Mouse (Mus musculus) liver, embryonic 13.5 days (tissue): Measurements from ENCODE around the gene H2afx. TPM values are rescaled to one million over a fixed set of nuclear protein-coding genes. Genes with fewer than 3 reads are reported as not detected.
A peak's percentile ranks its signal among the peaks of the same experiment; 100 is the strongest.
"Not testable (repeated sequence)": the region's sequence is repeated elsewhere in the genome, so short reads cannot be mapped to it uniquely, and the experiment has no call there.

Experiments
- ATAC-seq: fragments of 200-750 bp; cut with Nextera tagmentation; 2 replicates; pipeline ENCODE4 v1.8.0; 2017; ENCODE audit warnings: low read depth, mild to moderate bottlenecking, moderate number of reproducible peaks, moderate library complexity
- DNase-seq: peaks from one replicate; pipeline ENCODE4 v3.0.0; 2022
- H3K27ac ChIP-seq: fragments of 300-500 bp; sonication (generic); 2 replicates; pipeline ENCODE4 v1.5.1; 2015; ENCODE audit warnings: moderate library complexity, mild to moderate bottlenecking, inconsistent platforms
- H3K27me3 ChIP-seq: fragments of 300-500 bp; sonication (generic); 2 replicates; pipeline ENCODE4 v1.6.1; 2015; ENCODE audit warnings: mild to moderate bottlenecking, inconsistent platforms
- H3K36me3 ChIP-seq: fragments of 300-500 bp; sonication (generic); 2 replicates; pipeline ENCODE4 v1.6.1; 2015; ENCODE audit warnings: mild to moderate bottlenecking, inconsistent platforms
- H3K4me1 ChIP-seq: fragments of 300-500 bp; sonication (generic); replicated peaks from 2 replicates; pipeline ENCODE4 v1.6.1; 2015; ENCODE audit warnings: inconsistent platforms
- H3K4me2 ChIP-seq: fragments of 300-500 bp; sonication (generic); 2 replicates; pipeline ENCODE4 v1.6.1; 2015; ENCODE audit warnings: inconsistent platforms, mild to moderate bottlenecking, moderate library complexity
- H3K4me3 ChIP-seq: fragments of 300-500 bp; sonication (generic); replicated peaks from 2 replicates; pipeline ENCODE4 v1.5.1; 2015; ENCODE audit warnings: mild to moderate bottlenecking, inconsistent platforms
- H3K9ac ChIP-seq: fragments of 300-500 bp; sonication (generic); 2 replicates; pipeline ENCODE4 v1.6.1; 2015; ENCODE audit warnings: mild to moderate bottlenecking, inconsistent platforms
- H3K9me3 ChIP-seq: fragments of 300-500 bp; sonication (generic); replicated peaks from 2 replicates; pipeline ENCODE4 v1.6.1; 2016; ENCODE audit warnings: inconsistent platforms
- WGBS: fragments of 180-500 bp; shearing (Covaris S2); methylation state at CpG from one replicate; pipeline ENCODE4 v1.1.7; 2015; ENCODE audit not compliant: insufficient replicate concordance; 5-methylcytosine and 5-hydroxymethylcytosine counted together
- polyA plus RNA-seq: library from polyadenylated mRNA; unstranded; fragments of >200 nt; fragmentation: Nextera tagmentation; extraction: Ambion mirVana; gene quantifications from 2 replicates; pipeline ENCODE4 v1.2.1, GENCODE M21; 2015

Gene H2afx
- polyA plus RNA-seq, 1 experiment from 2014 or later: 210 TPM

DNA sequence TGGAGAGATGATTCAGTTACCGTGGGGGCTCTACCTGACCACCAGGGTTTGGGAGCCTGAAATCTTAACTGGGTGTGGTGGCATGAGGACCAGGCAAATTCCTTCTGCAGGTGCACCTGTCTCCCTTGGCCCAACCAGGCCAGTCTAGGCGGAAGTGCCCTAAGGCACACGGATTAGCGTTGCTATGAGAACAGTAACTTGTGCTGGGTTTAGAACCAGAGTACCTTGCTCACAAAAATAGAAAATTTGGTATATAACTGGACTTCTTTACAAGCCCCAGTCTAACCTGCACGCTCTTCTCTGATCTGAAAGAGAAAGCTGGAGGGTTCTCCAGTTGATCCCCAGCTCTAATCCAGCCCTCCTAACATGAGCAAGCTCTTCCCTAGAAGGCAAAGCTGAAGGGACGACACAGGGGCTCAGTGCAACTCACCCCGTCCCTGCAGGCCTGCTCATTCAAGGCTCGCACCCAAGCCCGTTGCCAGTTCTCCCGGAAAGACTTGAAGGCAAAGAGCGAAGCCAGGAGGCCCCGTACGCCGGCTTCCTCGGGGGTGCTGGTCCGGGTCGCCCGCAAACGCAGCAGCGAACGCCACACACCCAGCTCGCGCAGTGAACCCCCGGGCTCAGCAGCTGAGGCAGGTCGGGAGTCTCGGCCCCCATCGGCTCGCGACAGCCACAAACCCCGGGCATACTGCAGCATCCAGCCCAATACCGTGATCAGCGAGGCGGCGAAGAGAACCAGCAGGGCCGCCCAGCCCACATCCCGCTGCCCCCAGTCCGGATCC, 15.2 kb upstream of the H2afx start:
- Histone ChIP-seq H3K4me1 (peaks cover 47% of the 10 kb centered on the region), H3K9me3 (no peaks in the 10 kb centered on the region), H3K4me3 (peak overlapping the region; percentile 99), H3K27ac (peak overlapping the region; percentile 91), H3K9ac (peak overlapping the region; percentile 99), H3K27me3 (no peaks in the 10 kb centered on the region), H3K36me3 (peaks cover 36% of the 10 kb centered on the region), H3K4me2 (peak overlapping the region; percentile 92)
- no peak for ATAC-seq
- no peak for DNase-seq
- WGBS: 3% methylated on average over 37 of the region's 37 CpGs

DNA sequence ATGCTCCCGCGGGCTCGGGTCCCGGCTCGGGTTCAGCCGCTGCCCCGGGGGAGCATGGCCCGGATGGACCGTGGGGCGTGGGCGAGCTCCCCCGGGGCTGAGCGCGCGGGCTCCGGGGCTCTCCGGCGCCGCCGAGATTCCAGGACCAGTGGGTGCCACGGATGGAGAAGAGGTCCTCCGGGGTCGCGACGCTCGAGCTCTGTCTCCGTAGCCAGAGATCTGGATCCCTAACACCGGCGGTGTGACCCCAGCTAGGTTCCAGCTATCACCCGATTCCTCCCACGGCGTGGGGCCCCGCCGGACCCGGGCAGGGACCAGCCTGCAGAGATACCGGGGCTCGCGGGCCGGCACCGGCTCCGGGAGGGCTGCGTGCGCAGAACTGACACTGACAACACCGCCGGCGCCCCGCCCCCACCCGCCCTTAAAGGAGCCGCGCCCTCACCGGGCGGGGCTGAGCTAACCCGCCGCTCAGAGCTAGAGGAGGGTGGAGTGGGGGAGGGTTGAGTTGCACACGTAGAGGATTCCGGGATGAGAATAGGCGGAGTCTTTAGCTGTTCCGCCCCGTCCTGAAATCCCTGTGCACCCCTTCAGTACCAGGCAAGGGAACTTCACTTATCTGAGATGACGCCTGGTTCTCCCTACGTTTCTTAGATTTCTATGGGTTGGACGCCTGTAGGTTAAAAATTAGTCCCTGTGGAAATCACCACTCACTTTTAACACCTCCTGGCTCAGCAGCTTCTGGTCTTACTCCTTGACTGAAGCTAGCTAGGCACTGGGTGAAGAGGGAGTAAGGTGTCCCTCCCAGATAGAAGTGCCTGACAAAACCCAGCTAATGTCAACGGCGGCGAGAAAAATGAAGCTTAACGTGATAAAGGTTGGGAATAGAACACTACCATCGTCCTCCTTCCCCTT, 14.4 kb upstream of the H2afx start, which contains the start of gene C2cd2l:
Gene C2cd2l, minus strand, starts transcription at position 399 of the 912 bp plus-strand sequence.
- peak; percentile 96 for ATAC-seq
- peak; percentile 88 for DNase-seq
- Histone ChIP-seq H3K9ac (peak within 1 kb of the TSS; percentile 99), H3K4me2 (peak within 1 kb of the TSS; percentile 92), H3K27ac (peak within 1 kb of the TSS; percentile 91), H3K36me3 (peaks cover 27% of the 10 kb centered on the region), H3K4me3 (peak within 1 kb of the TSS; percentile 99), H3K4me1 (peaks cover 55% of the 10 kb centered on the region), H3K9me3 (no peaks in the 10 kb centered on the region), H3K27me3 (no peaks in the 10 kb centered on the region)
- under 1% methylated on average over 67 of the region's 67 CpGs for WGBS

DNA sequence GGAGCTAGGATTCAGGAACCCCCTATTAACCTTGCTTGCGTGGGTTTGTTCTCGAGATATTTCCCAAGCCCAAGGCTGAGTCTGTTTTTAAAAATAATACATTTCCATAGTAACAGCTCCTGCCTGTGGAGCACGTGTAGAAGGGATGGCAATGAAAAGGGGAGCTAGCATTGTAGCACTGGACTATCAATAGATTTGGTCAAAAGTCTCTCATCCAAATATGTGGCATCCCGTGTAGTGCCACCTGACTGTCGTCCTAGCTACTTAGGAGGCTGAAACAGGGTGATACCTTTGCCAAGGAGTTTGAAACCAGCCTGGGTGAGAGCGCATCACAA, 13.7 kb upstream of the H2afx start:
- 24% methylated on average over 6 of the region's 6 CpGs for WGBS
- H3K36me3 ChIP-seq: peaks cover 21% of the 10 kb centered on the region
- peak overlapping the region; percentile 69 for H3K9ac ChIP-seq
- H3K4me2 ChIP-seq: peak overlapping the region; percentile 92
- peaks cover 58% of the 10 kb centered on the region for H3K4me1 ChIP-seq
- ATAC-seq (no peak), DNase-seq (no peak)
- H3K9me3 ChIP-seq: no peaks in the 10 kb centered on the region
- H3K4me3 ChIP-seq: peak overlapping the region; percentile 99
- H3K27ac ChIP-seq: peak overlapping the region; percentile 85
- H3K27me3 ChIP-seq: no peaks in the 10 kb centered on the region

DNA sequence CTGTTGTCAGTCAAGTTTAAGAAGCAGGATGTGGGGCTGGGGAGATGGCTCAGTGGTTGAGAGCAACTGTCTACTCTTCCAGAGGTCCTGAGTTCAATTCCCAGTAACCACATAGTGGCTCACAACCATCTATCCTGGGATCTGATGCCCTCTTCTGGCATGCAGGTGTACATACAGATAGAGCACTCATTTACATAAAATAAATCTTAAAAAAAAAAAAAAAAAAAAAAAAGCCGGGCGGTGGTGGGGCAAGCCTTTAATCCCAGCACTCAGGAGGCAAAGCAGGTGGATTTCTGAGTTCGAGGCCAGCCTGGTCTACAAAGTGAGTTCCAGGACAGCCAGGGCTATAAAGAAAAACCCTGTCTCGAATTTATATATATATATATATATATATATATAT, 10.8 kb upstream of the H2afx start:
- 63% methylated on average over 4 of the region's 4 CpGs for WGBS
- H3K4me1 ChIP-seq: peaks cover 60% of the 10 kb centered on the region
- H3K36me3 ChIP-seq, H3K9me3 ChIP-seq, H3K27me3 ChIP-seq, ATAC-seq, H3K4me2 ChIP-seq, H3K9ac ChIP-seq, H3K27ac ChIP-seq, DNase-seq, H3K4me3 ChIP-seq: not testable (repeated sequence)

DNA sequence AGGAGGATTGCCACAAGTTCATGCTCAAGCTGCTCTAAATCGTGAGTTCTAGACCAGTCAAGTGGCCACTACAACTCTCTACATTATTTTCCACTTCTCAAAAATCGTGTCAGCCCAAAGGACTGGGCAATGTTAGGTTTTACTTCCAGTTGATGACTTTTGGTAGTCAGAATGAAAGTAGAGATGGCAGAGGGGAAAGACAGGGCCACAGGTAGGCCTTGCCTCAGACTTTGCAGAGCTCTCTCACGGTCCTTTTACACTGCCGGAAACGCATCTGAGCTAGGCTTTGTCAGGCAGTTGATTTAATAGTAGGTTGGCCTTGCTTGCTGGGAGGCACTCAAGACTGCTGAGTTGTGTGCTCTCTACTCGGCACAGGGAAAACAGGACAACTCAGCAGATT, 10.3 kb upstream of the H2afx start:
- 76% methylated on average over 6 of the region's 6 CpGs for whole genome bisulfite sequencing
- no peaks in the 10 kb centered on the region for H3K9me3 ChIP-seq
- no peak for DNase-seq
- 0 out of 2 replicates have a peak overlapping the region, but pooled peaks have one; percentile 36 for H3K9ac ChIP-seq
- no peak for ATAC-seq
- H3K36me3 ChIP-seq: peaks cover 9% of the 10 kb centered on the region
- H3K27ac ChIP-seq: no peak overlapping the region
- H3K4me1 ChIP-seq: peaks cover 58% of the 10 kb centered on the region
- H3K4me2 ChIP-seq: no peak overlapping the region
- no peaks in the 10 kb centered on the region for H3K27me3 ChIP-seq
- H3K4me3 ChIP-seq: no peak overlapping the region

DNA sequence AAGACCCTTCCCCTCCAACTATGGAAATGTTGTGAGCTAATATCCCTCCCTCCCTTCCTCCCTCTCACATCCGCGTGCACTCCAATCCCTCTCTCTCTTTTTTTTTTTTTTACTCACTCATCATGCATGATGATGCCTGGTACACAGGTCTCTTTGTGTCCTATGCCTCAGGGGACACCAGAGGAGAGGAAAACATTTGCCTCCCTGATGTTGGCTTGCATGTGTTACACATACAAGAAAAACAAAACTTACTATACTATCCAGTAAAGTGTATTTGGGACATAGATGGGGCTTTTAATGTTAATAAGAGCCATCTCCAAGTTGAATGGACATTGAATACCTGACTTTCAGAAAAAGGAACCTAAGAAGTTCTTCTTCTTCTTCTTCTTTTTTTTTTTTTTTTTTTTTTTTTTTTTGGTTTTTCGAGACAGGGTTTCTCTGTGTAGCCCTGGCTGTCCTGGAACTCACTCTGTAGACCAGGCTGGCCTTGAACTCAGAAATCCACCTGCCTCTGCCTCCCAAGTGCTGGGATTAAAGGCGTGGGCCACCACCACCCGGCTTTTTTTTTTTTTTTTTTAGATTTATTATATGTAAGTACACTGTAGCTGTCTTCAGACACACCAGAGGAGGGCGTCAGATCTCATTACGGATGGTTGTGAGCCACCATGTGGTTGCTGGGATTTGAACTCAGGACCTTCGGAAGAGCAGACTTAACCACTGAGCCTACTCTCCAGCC, 9.3 kb upstream of the H2afx start:
- Histone ChIP-seq H3K36me3 (peaks cover 20% of the 10 kb centered on the region), H3K4me1 (peaks cover 56% of the 10 kb centered on the region), H3K4me3 (peak overlapping the region; percentile 75; the same call in 1 of the 2 replicates), H3K4me2 (peak overlapping the region; percentile 87), H3K9ac (peak overlapping the region; percentile 87), H3K27ac (peak overlapping the region; percentile 91; the same call in 1 of the 2 replicates)
- 52% methylated on average over 7 of the region's 8 CpGs for WGBS
- not testable (repeated sequence) for H3K27me3 ChIP-seq, DNase-seq, H3K9me3 ChIP-seq, ATAC-seq

DNA sequence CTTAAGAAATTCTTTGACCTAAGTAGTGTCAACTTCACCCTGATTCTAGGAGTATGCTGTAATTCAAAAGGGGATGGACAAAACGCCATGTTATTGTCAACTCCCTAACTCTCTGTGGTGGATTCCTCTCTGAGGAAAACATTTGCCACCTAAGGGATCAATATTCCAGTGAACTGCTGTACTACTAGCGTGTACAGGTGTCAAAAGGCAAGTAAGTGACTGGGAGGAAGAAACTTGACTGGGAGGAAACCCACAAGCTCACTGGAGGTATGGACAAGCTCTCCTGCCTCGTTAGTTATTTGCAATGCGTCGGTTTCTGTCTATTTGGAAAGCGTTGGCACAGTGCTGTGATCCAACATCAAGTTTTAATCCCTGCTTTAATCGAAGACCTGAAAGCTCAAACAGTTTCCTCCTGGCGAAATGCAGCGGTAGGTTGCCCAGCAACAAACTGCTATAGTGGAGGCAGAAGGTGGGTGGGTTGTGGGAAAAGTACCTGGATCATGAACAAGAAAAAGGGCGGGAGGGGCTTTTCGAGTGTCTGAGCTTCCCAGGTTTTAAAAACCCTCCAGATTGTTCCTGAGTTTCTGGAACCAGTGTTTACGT, 8.6 kb upstream of the H2afx start, which contains the start of gene Dpagt1:
Gene Dpagt1, plus strand, starts transcription at position 252 of the 603 bp plus-strand sequence.
- H3K9me3 ChIP-seq: no peaks in the 10 kb centered on the region
- peak within 1 kb of the TSS; percentile 87 for H3K4me2 ChIP-seq
- H3K4me3 ChIP-seq: peak within 1 kb of the TSS; percentile 75
- DNase-seq (no peak), ATAC-seq (0 out of 2 replicates have a peak, but pooled peaks have one; percentile 9)
- WGBS: 4% methylated on average over 12 of the region's 12 CpGs
- H3K36me3 ChIP-seq: peaks cover 26% of the 10 kb centered on the region
- no peaks in the 10 kb centered on the region for H3K27me3 ChIP-seq
- H3K27ac ChIP-seq: peak within 1 kb of the TSS; percentile 91
- peak within 1 kb of the TSS; percentile 87 for H3K9ac ChIP-seq
- peaks cover 51% of the 10 kb centered on the region for H3K4me1 ChIP-seq

DNA sequence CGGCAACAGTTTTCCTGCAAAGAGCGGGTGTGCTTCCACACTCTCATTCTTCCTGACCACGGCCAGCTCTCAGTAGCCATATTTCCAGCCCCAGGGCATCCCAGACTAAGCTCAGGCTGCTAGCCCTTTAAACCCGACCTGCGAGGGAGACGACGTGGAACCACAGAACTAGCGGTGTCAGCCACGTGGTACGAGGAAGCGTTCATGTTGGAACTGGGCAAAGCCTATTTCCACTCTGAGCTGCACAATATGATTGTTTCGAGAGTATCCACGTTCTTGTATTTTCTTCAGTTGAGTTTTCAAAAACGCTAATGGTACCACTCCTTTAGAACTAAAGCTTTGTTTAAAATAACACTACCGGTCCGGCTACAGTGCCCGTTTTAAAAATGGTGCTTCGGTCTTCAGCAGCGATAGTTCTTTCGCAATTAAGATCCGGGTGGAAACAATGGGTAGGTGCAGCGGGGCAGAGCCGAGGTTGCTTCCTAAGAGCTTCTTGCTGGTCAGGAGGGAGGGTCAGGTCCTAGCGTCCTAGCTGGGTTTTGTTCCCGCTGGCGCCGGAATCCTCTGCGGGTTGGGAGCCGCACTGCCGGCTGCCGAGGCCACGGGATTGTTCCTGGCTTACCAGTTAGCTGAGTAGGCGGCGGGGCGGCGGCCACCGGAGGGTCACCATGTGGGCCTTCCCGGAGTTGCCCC, 8.0 kb upstream of the H2afx start:
- WGBS: under 1% methylated on average over 38 of the region's 38 CpGs
- Histone ChIP-seq H3K9ac (peak overlapping the region; percentile 87), H3K4me2 (peak overlapping the region; percentile 87), H3K36me3 (peaks cover 33% of the 10 kb centered on the region), H3K4me1 (peaks cover 46% of the 10 kb centered on the region), H3K9me3 (no peaks in the 10 kb centered on the region), H3K27ac (peak overlapping the region; percentile 91), H3K27me3 (no peaks in the 10 kb centered on the region), H3K4me3 (peak overlapping the region; percentile 75)
- ATAC-seq: peak; percentile 83
- DNase-seq: peak; percentile 64

DNA sequence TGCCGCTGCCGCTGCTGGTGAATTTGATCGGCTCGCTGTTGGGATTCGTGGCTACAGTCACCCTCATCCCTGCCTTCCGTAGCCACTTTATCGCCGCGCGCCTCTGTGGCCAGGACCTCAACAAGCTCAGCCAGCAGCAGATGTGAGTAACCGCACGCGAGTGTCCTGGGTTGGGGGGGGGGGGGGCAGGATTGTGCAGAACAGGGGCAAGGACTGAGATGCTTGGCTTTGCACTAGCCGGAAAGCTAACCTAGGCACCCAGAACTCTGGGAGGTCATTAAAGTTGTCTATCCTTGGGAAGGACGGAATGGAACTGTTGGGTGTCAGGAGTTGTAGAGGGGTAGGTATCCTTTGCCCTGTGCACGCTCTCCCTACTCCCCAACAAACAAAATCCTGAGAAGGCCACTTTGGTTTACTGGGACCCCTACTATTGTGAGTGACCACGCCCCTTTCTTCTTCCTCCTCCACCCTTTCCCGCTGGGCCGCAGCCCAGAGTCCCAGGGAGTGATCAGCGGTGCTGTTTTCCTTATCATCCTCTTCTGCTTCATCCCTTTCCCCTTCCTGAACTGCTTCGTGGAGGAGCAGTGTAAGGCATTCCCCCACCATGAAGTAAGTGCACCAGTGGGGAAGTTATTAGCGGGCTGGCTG, 7.3 kb upstream of the H2afx start:
- no peak for DNase-seq
- peak overlapping the region; percentile 75 for H3K4me3 ChIP-seq
- H3K4me2 ChIP-seq: peak overlapping the region; percentile 87
- ATAC-seq: peak; percentile 49
- H3K4me1 ChIP-seq: peaks cover 42% of the 10 kb centered on the region
- WGBS: under 1% methylated on average over 22 of the region's 22 CpGs
- peak overlapping the region; percentile 91 for H3K27ac ChIP-seq
- H3K36me3 ChIP-seq: peaks cover 39% of the 10 kb centered on the region
- no peaks in the 10 kb centered on the region for H3K27me3 ChIP-seq
- peak overlapping the region; percentile 87 for H3K9ac ChIP-seq
- no peaks in the 10 kb centered on the region for H3K9me3 ChIP-seq

DNA sequence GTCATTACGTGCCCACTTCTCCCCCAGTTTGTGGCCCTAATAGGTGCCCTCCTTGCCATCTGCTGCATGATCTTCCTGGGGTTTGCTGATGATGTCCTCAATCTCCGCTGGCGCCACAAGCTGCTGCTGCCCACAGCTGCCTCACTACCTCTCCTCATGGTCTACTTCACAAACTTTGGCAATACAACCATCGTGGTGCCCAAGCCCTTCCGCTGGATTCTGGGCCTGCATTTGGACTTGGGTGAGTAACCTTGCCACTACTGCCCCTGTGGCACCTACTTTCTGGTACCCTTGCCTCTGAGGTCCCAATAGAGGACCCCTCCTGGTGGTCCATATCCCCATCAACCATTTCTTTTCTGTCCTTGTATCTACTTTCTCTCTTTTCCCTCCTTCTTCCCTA, 6.6 kb upstream of the H2afx start:
- no peaks in the 10 kb centered on the region for H3K9me3 ChIP-seq
- no peak for ATAC-seq
- peak overlapping the region; percentile 87 for H3K4me2 ChIP-seq
- WGBS: 84% methylated on average over 5 of the region's 5 CpGs
- peaks cover 49% of the 10 kb centered on the region for H3K4me1 ChIP-seq
- no peak for DNase-seq
- peaks cover 47% of the 10 kb centered on the region for H3K36me3 ChIP-seq
- H3K27ac ChIP-seq: peak overlapping the region; percentile 91
- peak overlapping the region; percentile 87 for H3K9ac ChIP-seq
- peak overlapping the region; percentile 75 for H3K4me3 ChIP-seq
- H3K27me3 ChIP-seq: no peaks in the 10 kb centered on the region
